Mouse (Mus musculus) kidney, embryonic 16.5 days (tissue): ENCODE results near the gene Kif3c. TPM values are rescaled to one million over a fixed set of nuclear protein-coding genes. Genes with fewer than 3 reads are reported as not detected.

Source experiments
- ATAC-seq: fragments of 200-750 bp; cut with Nextera tagmentation; 2 replicates; pipeline ENCODE4 v1.8.0; 2017; ENCODE audit warnings: moderate TSS enrichment; ENCODE audit not compliant: low FRiP score, low TSS enrichment
- H3K27ac ChIP-seq: fragments of 300-500 bp; sonication (generic); 2 replicates; pipeline ENCODE4 v1.5.1; 2014; ENCODE audit warnings: low read length
- H3K27me3 ChIP-seq: fragments of 300-500 bp; sonication (generic); 2 replicates; pipeline ENCODE4 v1.6.1; 2014; ENCODE audit warnings: low read length, control low read depth, mixed read lengths; ENCODE audit not compliant: insufficient read depth
- H3K36me3 ChIP-seq: fragments of 300-500 bp; sonication (generic); 2 replicates; pipeline ENCODE4 v1.6.1; 2014; ENCODE audit warnings: low read length, control low read depth, mixed read lengths; ENCODE audit not compliant: insufficient read depth
- H3K4me1 ChIP-seq: fragments of 300-500 bp; sonication (generic); 2 replicates; pipeline ENCODE4 v1.6.1; 2014; ENCODE audit warnings: low read length, control low read depth, mixed read lengths; ENCODE audit not compliant: insufficient read depth
- H3K4me2 ChIP-seq: fragments of 300-500 bp; sonication (generic); replicated peaks from 2 replicates; pipeline ENCODE4 v1.6.1; 2014; ENCODE audit warnings: low read depth, low read length
- H3K4me3 ChIP-seq: fragments of 300-500 bp; sonication (generic); 2 replicates; pipeline ENCODE4 v1.5.1; 2014; ENCODE audit warnings: mild to moderate bottlenecking, low read length
- H3K9ac ChIP-seq: fragments of 300-500 bp; sonication (generic); replicated peaks from 2 replicates; pipeline ENCODE4 v1.6.1; 2014; ENCODE audit warnings: low read length
- H3K9me3 ChIP-seq: fragments of 300-500 bp; sonication (generic); 2 replicates; pipeline ENCODE4 v1.6.1; 2016; ENCODE audit warnings: low read length, control low read depth
- WGBS: fragments of 180-500 bp; shearing (Covaris S2); extraction: QIAGEN DNeasy Blood & Tissue Kit; methylation state at CpG from one replicate; pipeline ENCODE4 v1.1.7; 2014; 5-methylcytosine and 5-hydroxymethylcytosine counted together
- polyA plus RNA-seq: library from polyadenylated mRNA; unstranded; fragments of >200 nt; fragmentation: Nextera tagmentation; extraction: Ambion mirVana; gene quantifications from 2 replicates; pipeline ENCODE4 v1.2.1, GENCODE M21; 2015

Gene Kif3c
- 12.3 and 13.6 TPM in 2 replicates for polyA plus RNA-seq

DNA sequence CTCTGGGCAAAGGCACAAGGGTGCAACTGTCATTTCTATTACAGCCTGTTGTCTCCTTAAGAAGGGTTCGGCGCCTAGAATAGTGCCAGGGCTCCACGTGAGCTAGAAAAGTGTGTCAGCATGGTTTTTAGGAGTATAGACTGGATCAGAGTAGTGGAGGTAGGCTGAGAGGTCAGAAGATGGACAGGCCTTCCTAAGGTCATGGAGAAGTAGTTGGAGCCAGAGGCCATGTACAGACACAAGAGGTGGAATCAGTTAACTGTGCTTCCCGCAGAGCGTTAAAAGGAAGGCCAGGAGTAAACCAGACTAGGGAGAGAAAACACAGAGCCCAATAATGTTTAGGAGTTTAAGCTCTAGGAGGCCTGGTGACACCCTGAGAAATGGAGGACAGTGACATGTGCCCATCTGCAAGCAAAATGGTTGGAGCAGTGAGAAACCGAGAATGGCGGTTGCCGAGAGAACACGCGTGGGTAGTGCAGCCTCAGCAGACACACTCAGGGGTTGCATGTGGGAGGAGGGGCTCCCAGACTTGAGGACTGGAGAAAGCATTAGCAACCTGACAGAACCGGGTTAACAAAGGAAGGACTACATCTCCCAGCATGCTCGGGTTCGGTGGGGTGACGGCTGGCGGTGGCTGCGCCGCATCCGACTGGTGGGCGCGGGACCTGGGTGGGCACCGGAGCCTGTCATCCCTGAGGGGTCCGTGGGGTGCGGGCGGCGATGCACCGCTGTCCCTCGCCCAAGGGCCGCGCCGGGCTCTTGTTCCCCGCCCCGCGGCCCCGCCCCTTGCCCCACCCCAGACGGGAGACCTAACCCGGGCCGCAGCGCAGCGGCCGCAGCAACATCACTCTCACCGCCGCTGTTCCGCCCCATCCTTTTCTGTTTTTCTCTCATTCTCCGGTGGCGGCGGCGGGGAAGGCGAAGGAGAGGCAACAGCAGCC, at the start of gene Kif3c:
Gene Kif3c, plus strand, starts transcription at position 625 of the 941 bp plus-strand sequence.
- no peaks in the 10 kb centered on the region for H3K27me3 ChIP-seq
- H3K4me1 ChIP-seq = peaks cover 23% of the 10 kb centered on the region
- peaks cover 15% of the 10 kb centered on the region for H3K36me3 ChIP-seq
- peak within 1 kb of the TSS; percentile 74 for H3K27ac ChIP-seq
- peak; percentile 88 for ATAC-seq
- H3K9me3 ChIP-seq = no peaks in the 10 kb centered on the region
- peak within 1 kb of the TSS; percentile 85 for H3K9ac ChIP-seq
- H3K4me3 ChIP-seq = peak within 1 kb of the TSS; percentile 87
- peak within 1 kb of the TSS; percentile 95 for H3K4me2 ChIP-seq
- 9% methylated on average over 40 of the region's 48 CpGs for WGBS

GRCm38 (mm10) chr12:3316083-3316482, 48.8 kb upstream of the Kif3c start:
- H3K9ac ChIP-seq = no peak overlapping the region
- H3K4me1 ChIP-seq = no peaks in the 10 kb centered on the region
- no peaks in the 10 kb centered on the region for H3K36me3 ChIP-seq
- WGBS = 20% methylated on average over 2 of the region's 2 CpGs
- no peak for ATAC-seq
- H3K27ac ChIP-seq = no peak overlapping the region
- no peak overlapping the region for H3K4me2 ChIP-seq
- H3K27me3 ChIP-seq = no peaks in the 10 kb centered on the region
- H3K4me3 ChIP-seq = no peak overlapping the region
- no peaks in the 10 kb centered on the region for H3K9me3 ChIP-seq

DNA sequence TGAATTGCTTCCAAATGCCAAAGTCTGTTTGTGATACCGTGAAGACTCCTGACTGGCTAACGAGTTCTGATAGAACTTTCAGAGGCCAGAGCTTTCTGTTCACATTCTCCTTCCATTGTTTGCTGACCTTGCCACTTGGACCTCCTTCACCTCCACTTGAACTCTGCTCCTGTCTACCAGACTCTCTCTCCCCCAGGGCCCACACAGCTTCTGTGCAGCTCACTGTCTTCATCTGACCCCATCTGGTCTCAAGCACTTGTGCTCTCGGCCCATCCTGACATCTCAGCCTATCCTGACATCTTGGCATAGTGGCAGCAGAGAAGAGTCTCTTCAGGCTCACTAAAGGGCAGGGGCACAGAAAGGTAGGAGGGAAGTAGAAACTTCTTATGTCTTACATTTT, 48.0 kb upstream of the Kif3c start:
- no peaks in the 10 kb centered on the region for H3K4me1 ChIP-seq
- H3K9ac ChIP-seq = no peak overlapping the region
- WGBS = 27% methylated on average over 3 of the region's 3 CpGs
- no peak overlapping the region for H3K4me2 ChIP-seq
- H3K27ac ChIP-seq = no peak overlapping the region
- ATAC-seq = no peak
- H3K9me3 ChIP-seq = no peaks in the 10 kb centered on the region
- H3K27me3 ChIP-seq = no peaks in the 10 kb centered on the region
- no peak overlapping the region for H3K4me3 ChIP-seq
- no peaks in the 10 kb centered on the region for H3K36me3 ChIP-seq

- H3K9ac ChIP-seq = no peak overlapping the region
- ATAC-seq = no peak
- H3K4me1 ChIP-seq = no peaks in the 10 kb centered on the region
- no peak overlapping the region for H3K4me3 ChIP-seq
- H3K27me3 ChIP-seq = no peaks in the 10 kb centered on the region
- WGBS = 68% methylated on average over 4 of the region's 4 CpGs
- no peaks in the 10 kb centered on the region for H3K36me3 ChIP-seq
- H3K27ac ChIP-seq = no peak overlapping the region
- no peak overlapping the region for H3K4me2 ChIP-seq
- no peaks in the 10 kb centered on the region for H3K9me3 ChIP-seq
Measured at GRCm38 (mm10) chr12:3319377-3319776, 45.6 kb upstream of the Kif3c start.

- no peak for ATAC-seq
- WGBS = 77% methylated on average over 6 of the region's 6 CpGs
- Histone ChIP-seq H3K9me3 (no peaks in the 10 kb centered on the region), H3K27me3 (no peaks in the 10 kb centered on the region), H3K4me3 (no peak overlapping the region), H3K27ac (no peak overlapping the region), H3K9ac (no peak overlapping the region), H3K36me3 (no peaks in the 10 kb centered on the region), H3K4me1 (no peaks in the 10 kb centered on the region), H3K4me2 (no peak overlapping the region)
Measured at GRCm38 (mm10) chr12:3323241-3323640, 41.7 kb upstream of the Kif3c start.

DNA sequence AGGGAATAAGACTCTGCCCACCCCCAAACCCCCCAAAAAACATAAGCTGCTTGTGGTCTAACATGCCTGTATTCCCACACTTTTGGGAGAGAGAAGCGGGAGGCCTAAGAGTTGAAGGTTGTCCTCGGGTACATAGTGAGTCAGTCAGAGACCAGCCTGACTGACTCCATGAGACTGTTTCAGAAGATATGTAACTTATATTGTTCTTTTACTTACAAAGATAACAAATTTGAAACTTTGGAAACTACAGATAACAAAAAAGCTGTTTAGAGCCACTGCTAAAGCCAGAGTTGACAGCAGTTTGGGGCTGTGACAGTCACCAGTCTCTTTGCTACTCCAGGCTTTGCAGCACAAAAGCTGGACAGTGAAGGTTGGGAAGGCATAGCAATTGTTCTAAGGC, 39.7 kb upstream of the Kif3c start:
- H3K9me3 ChIP-seq = no peaks in the 10 kb centered on the region
- H3K36me3 ChIP-seq = no peaks in the 10 kb centered on the region
- no peak overlapping the region for H3K27ac ChIP-seq
- no peak overlapping the region for H3K4me3 ChIP-seq
- no peak for ATAC-seq
- H3K27me3 ChIP-seq = no peaks in the 10 kb centered on the region
- H3K4me2 ChIP-seq = no peak overlapping the region
- H3K4me1 ChIP-seq = no peaks in the 10 kb centered on the region
- 84% methylated on average over 2 of the region's 2 CpGs for WGBS
- no peak overlapping the region for H3K9ac ChIP-seq

GRCm38 (mm10) chr12:3329677-3330076, 35.3 kb upstream of the Kif3c start:
- no peaks in the 10 kb centered on the region for H3K4me1 ChIP-seq
- no peaks in the 10 kb centered on the region for H3K9me3 ChIP-seq
- WGBS = 79% methylated on average over 4 of the region's 4 CpGs
- no peak overlapping the region for H3K4me3 ChIP-seq
- no peak overlapping the region for H3K4me2 ChIP-seq
- ATAC-seq = no peak
- H3K27me3 ChIP-seq = no peaks in the 10 kb centered on the region
- H3K9ac ChIP-seq = no peak overlapping the region
- H3K36me3 ChIP-seq = no peaks in the 10 kb centered on the region
- H3K27ac ChIP-seq = no peak overlapping the region

GRCm38 (mm10) chr12:3338931-3339330, 26.0 kb upstream of the Kif3c start:
- Histone ChIP-seq H3K27ac (no peak overlapping the region), H3K36me3 (no peaks in the 10 kb centered on the region), H3K9me3 (no peaks in the 10 kb centered on the region), H3K4me2 (no peak overlapping the region), H3K27me3 (no peaks in the 10 kb centered on the region), H3K4me3 (no peak overlapping the region), H3K4me1 (no peaks in the 10 kb centered on the region), H3K9ac (no peak overlapping the region)
- 93% methylated on average over 1 of the region's 1 CpGs for WGBS
- no peak for ATAC-seq

DNA sequence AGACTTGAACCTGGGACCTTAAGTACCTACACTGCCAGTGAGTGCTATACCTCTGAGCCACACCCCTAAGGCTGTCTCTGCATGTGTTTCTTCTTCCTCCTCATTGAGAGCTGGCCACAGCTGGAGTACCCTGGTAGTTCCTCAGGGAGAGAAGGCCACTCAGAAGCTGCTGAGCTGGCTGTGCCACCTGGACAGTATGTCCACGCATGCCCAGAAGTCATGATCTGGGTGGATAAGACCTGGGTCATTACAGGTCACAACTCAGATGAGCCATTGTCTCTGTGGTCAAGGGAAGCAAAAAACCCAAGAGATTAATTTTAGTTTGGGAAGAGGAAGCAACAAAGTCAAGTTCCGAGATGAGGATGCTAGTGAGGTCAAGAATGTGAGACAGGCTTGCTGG, 20.8 kb upstream of the Kif3c start:
- H3K36me3 ChIP-seq = no peaks in the 10 kb centered on the region
- no peaks in the 10 kb centered on the region for H3K27me3 ChIP-seq
- ATAC-seq = no peak
- no peak overlapping the region for H3K4me2 ChIP-seq
- WGBS = 71% methylated on average over 2 of the region's 2 CpGs
- H3K4me1 ChIP-seq = no peaks in the 10 kb centered on the region
- no peaks in the 10 kb centered on the region for H3K9me3 ChIP-seq
- H3K27ac ChIP-seq = no peak overlapping the region
- H3K4me3 ChIP-seq = no peak overlapping the region
- no peak overlapping the region for H3K9ac ChIP-seq

DNA sequence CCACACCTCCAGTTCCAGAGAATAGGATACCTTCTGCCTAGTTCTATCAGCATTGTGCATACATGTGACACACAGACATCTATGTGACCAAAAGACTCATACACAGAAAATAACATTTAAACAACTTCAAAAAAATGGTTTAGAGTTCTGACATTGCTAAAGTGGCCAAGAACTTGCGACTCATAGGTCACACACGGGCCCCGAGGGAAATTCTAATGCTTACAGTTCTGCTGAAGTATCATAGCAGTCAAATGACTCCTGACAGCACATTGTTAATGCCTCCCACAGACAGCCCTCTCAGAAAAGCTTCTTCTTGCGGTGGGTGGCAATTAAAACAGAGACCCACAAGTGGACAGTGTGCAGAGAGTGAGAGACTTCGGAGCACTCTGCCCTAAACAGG, 19.9 kb upstream of the Kif3c start:
- 81% methylated on average over 5 of the region's 5 CpGs for WGBS
- Histone ChIP-seq H3K4me3 (no peak overlapping the region), H3K9ac (no peak overlapping the region), H3K4me1 (no peaks in the 10 kb centered on the region), H3K36me3 (no peaks in the 10 kb centered on the region), H3K4me2 (no peak overlapping the region), H3K27me3 (no peaks in the 10 kb centered on the region), H3K27ac (no peak overlapping the region), H3K9me3 (no peaks in the 10 kb centered on the region)
- no peak for ATAC-seq
